Mouse (Mus musculus): ENCODE measurements around the gene Hist2h4.

- TF ChIP-seq POLR2A (IDR thresholded peaks at IDR 0.05; ENCODE audit: control insufficient read depth, low read depth, low read length), result no peak
- peak; percentile 89 for TF ChIP-seq CTCF (IDR thresholded peaks at IDR 0.05; ENCODE audit: control insufficient read depth, insufficient read depth, insufficient replicate concordance, low read depth, low read length)
Measured at GRCm38 (mm10) chr3:96277800-96278624, 14.9 kb upstream of the Hist2h4 start.
